Mouse (Mus musculus) kidney, embryonic 16.5 days (tissue): ENCODE data around the gene Ugt1a7c. TPM values are rescaled to one million over a fixed set of nuclear protein-coding genes. Genes with fewer than 3 reads are reported as not detected.

ENCODE experiments used
- ATAC-seq: fragments of 200-750 bp; cut with Nextera tagmentation; 2 replicates; pipeline ENCODE4 v1.8.0; 2017; ENCODE audit warnings: moderate TSS enrichment; ENCODE audit not compliant: low FRiP score, low TSS enrichment
- H3K27ac ChIP-seq: fragments of 300-500 bp; sonication (generic); 2 replicates; pipeline ENCODE4 v1.5.1; 2014; ENCODE audit warnings: low read length
- H3K27me3 ChIP-seq: fragments of 300-500 bp; sonication (generic); 2 replicates; pipeline ENCODE4 v1.6.1; 2014; ENCODE audit warnings: low read length, control low read depth, mixed read lengths; ENCODE audit not compliant: insufficient read depth
- H3K36me3 ChIP-seq: fragments of 300-500 bp; sonication (generic); 2 replicates; pipeline ENCODE4 v1.6.1; 2014; ENCODE audit warnings: low read length, control low read depth, mixed read lengths; ENCODE audit not compliant: insufficient read depth
- H3K4me1 ChIP-seq: fragments of 300-500 bp; sonication (generic); 2 replicates; pipeline ENCODE4 v1.6.1; 2014; ENCODE audit warnings: low read length, control low read depth, mixed read lengths; ENCODE audit not compliant: insufficient read depth
- H3K4me2 ChIP-seq: fragments of 300-500 bp; sonication (generic); replicated peaks from 2 replicates; pipeline ENCODE4 v1.6.1; 2014; ENCODE audit warnings: low read depth, low read length
- H3K4me3 ChIP-seq: fragments of 300-500 bp; sonication (generic); 2 replicates; pipeline ENCODE4 v1.5.1; 2014; ENCODE audit warnings: mild to moderate bottlenecking, low read length
- H3K9ac ChIP-seq: fragments of 300-500 bp; sonication (generic); replicated peaks from 2 replicates; pipeline ENCODE4 v1.6.1; 2014; ENCODE audit warnings: low read length
- H3K9me3 ChIP-seq: fragments of 300-500 bp; sonication (generic); 2 replicates; pipeline ENCODE4 v1.6.1; 2016; ENCODE audit warnings: low read length, control low read depth
- WGBS: fragments of 180-500 bp; shearing (Covaris S2); extraction: QIAGEN DNeasy Blood & Tissue Kit; methylation state at CpG from one replicate; pipeline ENCODE4 v1.1.7; 2014; 5-methylcytosine and 5-hydroxymethylcytosine counted together
- polyA plus RNA-seq: library from polyadenylated mRNA; unstranded; fragments of >200 nt; fragmentation: Nextera tagmentation; extraction: Ambion mirVana; gene quantifications from 2 replicates; pipeline ENCODE4 v1.2.1, GENCODE M21; 2015

Gene Ugt1a7c
- polyA plus RNA-seq, 1 experiment from 2014 or later: 10.9 TPM

DNA sequence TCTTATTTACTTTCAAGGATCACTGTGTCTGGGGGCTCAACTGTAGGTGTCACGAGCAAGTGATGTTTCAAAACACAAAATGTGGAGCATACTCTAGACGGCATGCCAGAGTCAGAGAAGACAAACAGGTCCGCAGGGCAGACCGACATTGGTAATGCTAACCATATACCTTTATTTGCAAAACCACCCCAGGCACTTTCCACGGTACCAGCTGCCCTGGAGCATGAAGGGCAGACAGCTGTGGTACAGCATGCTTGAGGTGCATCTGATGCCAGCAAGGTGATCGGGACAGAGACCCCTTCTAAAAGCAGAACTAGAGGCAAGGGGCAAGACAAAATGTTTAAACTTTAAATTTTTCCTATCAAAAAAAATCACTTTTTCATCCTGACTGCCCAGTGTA, 168.1 kb downstream of the Ugt1a7c start:
- peaks cover 17% of the 10 kb centered on the region for H3K4me1 ChIP-seq
- no peaks in the 10 kb centered on the region for H3K9me3 ChIP-seq
- no peak overlapping the region for H3K4me3 ChIP-seq
- H3K36me3 ChIP-seq: peaks cover 84% of the 10 kb centered on the region
- H3K9ac ChIP-seq: no peak overlapping the region
- 73% methylated on average over 6 of the region's 6 CpGs for WGBS
- no peak for ATAC-seq
- H3K27me3 ChIP-seq: no peaks in the 10 kb centered on the region
- no peak overlapping the region for H3K27ac ChIP-seq
- no peak overlapping the region for H3K4me2 ChIP-seq

DNA sequence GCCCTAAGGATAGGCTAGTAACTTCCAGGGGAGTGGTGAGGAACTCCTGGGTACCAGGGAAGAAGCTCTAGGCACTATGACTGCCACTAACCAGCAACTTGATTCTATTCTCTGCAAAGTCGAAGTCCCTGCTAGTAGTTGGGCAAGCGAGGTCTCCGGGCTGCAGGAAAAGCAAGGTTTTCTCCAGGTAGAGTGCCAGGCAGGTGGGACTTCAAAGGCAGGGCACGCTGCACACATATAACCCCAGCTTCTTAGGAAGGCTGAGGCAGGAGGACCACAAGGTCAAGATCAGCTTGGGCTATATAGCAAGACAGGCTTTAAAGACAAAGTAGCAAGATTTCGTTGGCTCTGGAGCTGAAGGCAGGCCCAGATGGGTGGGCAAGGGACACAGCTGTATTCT, 168.9 kb downstream of the Ugt1a7c start:
- ATAC-seq: no peak
- peaks cover 17% of the 10 kb centered on the region for H3K4me1 ChIP-seq
- no peaks in the 10 kb centered on the region for H3K9me3 ChIP-seq
- no peak overlapping the region for H3K27ac ChIP-seq
- H3K4me2 ChIP-seq: no peak overlapping the region
- no peak overlapping the region for H3K4me3 ChIP-seq
- peaks cover 92% of the 10 kb centered on the region for H3K36me3 ChIP-seq
- H3K27me3 ChIP-seq: no peaks in the 10 kb centered on the region
- H3K9ac ChIP-seq: no peak overlapping the region
- 92% methylated on average over 5 of the region's 5 CpGs for WGBS

DNA sequence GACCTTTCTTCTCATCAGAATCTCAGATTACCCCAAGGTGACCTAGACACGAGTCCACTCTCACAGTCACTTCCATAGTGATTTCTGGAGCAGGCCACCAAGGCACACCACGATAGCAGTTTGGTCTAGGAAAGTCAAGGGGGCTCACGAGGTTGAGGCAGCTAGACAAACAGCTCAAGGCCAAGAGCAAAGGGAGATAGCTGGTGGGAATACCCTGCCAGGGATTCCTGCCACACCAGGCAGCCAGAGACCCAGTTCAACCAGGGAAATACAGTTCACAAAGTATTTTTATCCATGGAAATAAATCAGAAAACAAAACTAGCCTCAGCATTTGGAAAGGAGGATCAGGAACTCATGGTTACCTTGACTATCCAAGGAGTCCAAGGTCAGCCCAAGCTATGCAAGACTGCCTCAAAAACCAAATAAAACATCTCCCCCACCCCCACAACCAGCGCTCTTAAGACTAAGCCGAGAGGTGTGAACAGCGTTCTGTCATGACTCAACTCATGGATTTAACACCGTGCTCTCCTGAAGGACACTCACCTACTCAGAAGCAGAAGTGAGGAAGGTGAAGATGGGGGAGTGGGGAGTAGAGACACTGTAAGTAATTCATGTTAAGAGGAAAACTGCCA, 169.5 kb downstream of the Ugt1a7c start:
- no peak for ATAC-seq
- Histone ChIP-seq H3K27me3 (no peaks in the 10 kb centered on the region), H3K9me3 (no peaks in the 10 kb centered on the region), H3K4me2 (no peak overlapping the region), H3K36me3 (peaks cover 98% of the 10 kb centered on the region), H3K9ac (no peak overlapping the region), H3K4me3 (no peak overlapping the region), H3K27ac (no peak overlapping the region), H3K4me1 (peaks cover 13% of the 10 kb centered on the region)
- 83% methylated on average over 7 of the region's 7 CpGs for WGBS

- Histone ChIP-seq H3K36me3 (peaks cover 98% of the 10 kb centered on the region), H3K4me3 (no peak overlapping the region), H3K27ac (no peak overlapping the region), H3K9ac (no peak overlapping the region), H3K27me3 (no peaks in the 10 kb centered on the region), H3K4me2 (no peak overlapping the region), H3K4me1 (peaks cover 8% of the 10 kb centered on the region; the same call in 1 of the 2 replicates), H3K9me3 (no peaks in the 10 kb centered on the region)
- WGBS: 79% methylated on average over 4 of the region's 4 CpGs
- no peak for ATAC-seq
These were observed 170.0 kb downstream of the Ugt1a7c start for GRCm38 (mm10) chr1:88264869-88265240.

DNA sequence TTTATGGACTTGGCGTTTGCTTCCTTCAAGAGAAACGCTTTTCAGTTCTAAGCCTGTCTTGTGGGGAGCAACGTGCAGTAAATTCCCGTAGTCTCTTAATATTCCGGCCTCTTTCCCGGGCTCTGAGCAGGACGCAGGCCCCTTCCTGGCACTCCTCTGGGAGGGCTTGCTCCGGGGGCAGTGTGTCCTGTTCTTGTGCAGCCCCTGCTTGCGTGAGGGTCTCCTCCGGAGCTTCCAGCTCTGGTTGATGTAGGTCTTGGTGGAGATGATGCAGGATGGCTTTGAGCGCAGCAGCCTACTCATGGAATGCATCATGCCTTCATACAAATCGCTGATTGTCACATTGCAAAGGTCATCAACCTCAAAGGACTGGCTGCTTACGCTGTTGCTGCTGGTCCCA, 171.3 kb downstream of the Ugt1a7c start:
- Histone ChIP-seq H3K36me3 (peaks cover 90% of the 10 kb centered on the region), H3K4me3 (no peak overlapping the region), H3K4me1 (0 out of 2 replicates have a peak, but pooled peaks cover 4% of the 10 kb centered on the region), H3K9me3 (no peaks in the 10 kb centered on the region), H3K27me3 (no peaks in the 10 kb centered on the region), H3K4me2 (no peak overlapping the region), H3K27ac (no peak overlapping the region), H3K9ac (no peak overlapping the region)
- WGBS: 86% methylated on average over 13 of the region's 13 CpGs
- ATAC-seq: no peak

GRCm38 (mm10) chr1:88267489-88267888, 172.6 kb downstream of the Ugt1a7c start:
- Histone ChIP-seq H3K4me1 (0 out of 2 replicates have a peak, but pooled peaks cover 2% of the 10 kb centered on the region), H3K9me3 (no peaks in the 10 kb centered on the region), H3K27ac (no peak overlapping the region), H3K4me3 (no peak overlapping the region), H3K4me2 (no peak overlapping the region), H3K36me3 (peaks cover 89% of the 10 kb centered on the region), H3K27me3 (no peaks in the 10 kb centered on the region), H3K9ac (no peak overlapping the region)
- no peak for ATAC-seq
- WGBS: 92% methylated on average over 6 of the region's 6 CpGs

GRCm38 (mm10) chr1:88268070-88268469, 173.2 kb downstream of the Ugt1a7c start:
- H3K4me1 ChIP-seq: no peaks in the 10 kb centered on the region
- peaks cover 88% of the 10 kb centered on the region for H3K36me3 ChIP-seq
- ATAC-seq: no peak
- H3K9ac ChIP-seq: no peak overlapping the region
- WGBS: 88% methylated on average over 6 of the region's 6 CpGs
- no peak overlapping the region for H3K4me2 ChIP-seq
- H3K4me3 ChIP-seq: no peak overlapping the region
- H3K27me3 ChIP-seq: no peaks in the 10 kb centered on the region
- no peaks in the 10 kb centered on the region for H3K9me3 ChIP-seq
- no peak overlapping the region for H3K27ac ChIP-seq

Other genes with a start within 250 kb of the Ugt1a7c start
- gene Dgkd, start 241.8 kb upstream of the Ugt1a7c start, polyA plus RNA-seq: 33.8 and 35.3 TPM in 2 replicates
- 38.3 and 42.3 TPM in 2 replicates for gene Usp40, start 86.5 kb upstream of the Ugt1a7c start, polyA plus RNA-seq
- 25.3 and 28.9 TPM in 2 replicates for gene Ugt1a10, start 39.7 kb upstream of the Ugt1a7c start, polyA plus RNA-seq
- gene Ugt1a9, start 24.3 kb upstream of the Ugt1a7c start, polyA plus RNA-seq: 6.4 and 7.1 TPM in 2 replicates
- 0.13 TPM in 1 of 2 replicates, not detected in the other for gene Ugt1a8, start 7.2 kb upstream of the Ugt1a7c start, polyA plus RNA-seq
- gene Ugt1a6b, start 8.2 kb downstream of the Ugt1a7c start, polyA plus RNA-seq: 0.81 and 0.82 TPM in 2 replicates
- gene Ugt1a6a, start 39.7 kb downstream of the Ugt1a7c start, polyA plus RNA-seq: 6.0 and 6.7 TPM in 2 replicates
- gene Ugt1a5, start 71.0 kb downstream of the Ugt1a7c start, polyA plus RNA-seq: not detected in 2 replicates
- 68.4 and 84.9 TPM in 2 replicates for gene Ugt1a2, start 105.5 kb downstream of the Ugt1a7c start, polyA plus RNA-seq
- gene Dnajb3, start 110.7 kb downstream of the Ugt1a7c start, polyA plus RNA-seq: 10.4 and 11.2 TPM in 2 replicates
- gene Ugt1a1, start 116.9 kb downstream of the Ugt1a7c start, polyA plus RNA-seq: 2.4 TPM in 2 replicates
- 1.3 and 2.8 TPM in 2 replicates for gene Mroh2a, start 131.9 kb downstream of the Ugt1a7c start, polyA plus RNA-seq
- gene Hjurp, start 182.6 kb downstream of the Ugt1a7c start, polyA plus RNA-seq: 168 and 187 TPM in 2 replicates
- gene Trpm8, start 182.6 kb downstream of the Ugt1a7c start, polyA plus RNA-seq: not detected in 2 replicates